Mouse (Mus musculus) embryonic facial prominence, embryonic 11.5 days (tissue): ENCODE measurements around the gene Slc2a13. TPM values are rescaled to one million over a fixed set of nuclear protein-coding genes. Genes with fewer than 3 reads are reported as not detected.

ENCODE experiments used
- ATAC-seq: fragments of 200-750 bp; cut with Nextera tagmentation; replicated peaks from 2 replicates; pipeline ENCODE4 v1.8.0; 2017; ENCODE audit warnings: low read depth; ENCODE audit not compliant: insufficient number of reproducible peaks, low FRiP score, low TSS enrichment
- DNase-seq: peaks from one replicate; pipeline ENCODE4 v3.0.0-alpha.2; 2015; ENCODE audit warnings: low spot score
- H3K27ac ChIP-seq: fragments of 300-500 bp; sonication (generic); replicated peaks from 2 replicates; pipeline ENCODE4 v1.5.1; 2014; ENCODE audit warnings: mild to moderate bottlenecking, low read depth, low read length, control low read depth
- H3K27me3 ChIP-seq: fragments of 300-500 bp; sonication (generic); 2 replicates; pipeline ENCODE4 v1.6.1; 2014; ENCODE audit warnings: mild to moderate bottlenecking, low read length, moderate library complexity, mixed read lengths; ENCODE audit not compliant: control insufficient read depth, insufficient read depth
- H3K36me3 ChIP-seq: fragments of 300-500 bp; sonication (generic); replicated peaks from 2 replicates; pipeline ENCODE4 v1.6.1; 2014; ENCODE audit warnings: low read depth, mild to moderate bottlenecking, low read length, moderate library complexity, mixed read lengths; ENCODE audit not compliant: control insufficient read depth, insufficient read depth
- H3K4me1 ChIP-seq: fragments of 300-500 bp; sonication (generic); 2 replicates; pipeline ENCODE4 v1.6.1; 2014; ENCODE audit warnings: low read length, mixed read lengths; ENCODE audit not compliant: control insufficient read depth, insufficient read depth
- H3K4me2 ChIP-seq: fragments of 300-500 bp; sonication (generic); 2 replicates; pipeline ENCODE4 v1.6.1; 2014; ENCODE audit warnings: low read depth, mild to moderate bottlenecking, control low read depth, low read length, moderate library complexity
- H3K4me3 ChIP-seq: fragments of 300-500 bp; sonication (generic); 2 replicates; pipeline ENCODE4 v1.5.1; 2014; ENCODE audit warnings: low read depth, low read length, control low read depth
- H3K9ac ChIP-seq: fragments of 300-500 bp; sonication (generic); replicated peaks from 2 replicates; pipeline ENCODE4 v1.6.1; 2014; ENCODE audit warnings: mild to moderate bottlenecking, control low read depth, low read length
- H3K9me3 ChIP-seq: fragments of 300-500 bp; sonication (generic); replicated peaks from 2 replicates; pipeline ENCODE4 v1.6.1; 2016; ENCODE audit warnings: mild to moderate bottlenecking, low read length, inconsistent platforms, mixed read lengths; ENCODE audit not compliant: control insufficient read depth
- WGBS: fragments of 180-500 bp; shearing (Covaris S2); extraction: QIAGEN DNeasy Blood & Tissue Kit; methylation state at CpG from one replicate; pipeline ENCODE4 v1.1.7; 2014; 5-methylcytosine and 5-hydroxymethylcytosine counted together
- polyA plus RNA-seq: library from polyadenylated mRNA; unstranded; fragments of >200 nt; fragmentation: Nextera tagmentation; extraction: Ambion mirVana; gene quantifications from 2 replicates; pipeline ENCODE4 v1.2.1, GENCODE M21; 2014

Gene Slc2a13
- polyA plus RNA-seq, 1 experiment from 2014 or later: 2.0 TPM

DNA sequence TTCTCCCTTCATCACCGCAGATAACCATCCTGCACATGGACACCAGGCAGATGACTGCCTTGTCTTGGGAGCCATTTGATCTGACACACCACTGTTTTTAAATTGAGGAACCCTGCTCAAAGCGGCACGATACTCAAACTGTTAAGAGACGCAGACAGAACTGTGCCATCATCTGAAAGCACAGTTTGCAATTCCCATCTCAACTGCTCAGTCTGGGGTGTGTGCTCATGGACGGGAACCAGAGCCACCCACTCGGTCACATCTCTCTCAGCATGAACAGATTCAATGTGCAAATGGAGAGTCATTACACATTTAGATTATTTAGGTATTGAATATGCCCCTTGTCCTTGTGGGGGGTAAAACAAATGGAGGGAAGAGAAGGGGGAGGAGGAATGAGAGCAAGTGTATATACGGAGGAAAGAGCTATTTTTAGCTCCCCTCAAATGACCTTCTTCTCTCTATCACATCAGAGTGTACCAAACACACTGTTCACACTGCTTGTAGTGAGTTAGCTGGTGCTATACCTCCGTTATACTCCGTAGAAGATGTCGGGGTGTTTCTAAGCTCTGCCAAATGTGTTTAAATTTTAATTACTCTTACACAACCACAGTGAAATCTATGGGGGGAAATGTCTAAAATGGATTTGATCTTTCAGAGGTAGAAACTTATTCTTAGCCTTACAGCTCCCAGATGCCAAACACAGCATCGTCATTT is 203.2 kb downstream of the Slc2a13 start:
- no peak overlapping the region for H3K27ac ChIP-seq
- no peak overlapping the region for H3K4me3 ChIP-seq
- WGBS: 79% methylated on average over 11 of the region's 11 CpGs
- no peak overlapping the region for H3K9ac ChIP-seq
- ATAC-seq (no peak), DNase-seq (no peak)
- no peaks in the 10 kb centered on the region for H3K4me1 ChIP-seq
- H3K36me3 ChIP-seq: no peaks in the 10 kb centered on the region
- no peak overlapping the region for H3K4me2 ChIP-seq
- no peaks in the 10 kb centered on the region for H3K27me3 ChIP-seq
- no peaks in the 10 kb centered on the region for H3K9me3 ChIP-seq

DNA sequence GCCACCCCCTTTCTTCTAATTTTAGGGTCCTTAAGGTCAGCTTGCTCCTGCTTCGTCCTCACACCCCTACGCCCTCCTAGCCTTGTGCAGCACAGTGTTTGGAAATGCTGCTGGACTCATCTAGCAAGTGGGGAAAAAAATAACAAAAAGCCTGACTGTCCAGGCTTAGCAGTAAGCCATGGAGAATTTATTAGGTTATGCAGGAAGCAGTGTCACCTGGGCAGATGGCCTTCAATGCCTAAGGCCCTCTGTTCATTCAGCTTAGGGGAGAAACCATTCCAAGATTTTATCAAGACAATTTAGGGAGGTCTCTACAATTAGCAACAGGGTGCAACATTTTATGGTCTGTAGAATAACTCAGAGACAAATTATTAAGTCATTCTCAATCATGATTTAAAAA is 212.6 kb downstream of the Slc2a13 start:
- Histone ChIP-seq H3K27ac (no peak overlapping the region), H3K27me3 (no peaks in the 10 kb centered on the region), H3K36me3 (no peaks in the 10 kb centered on the region), H3K9ac (no peak overlapping the region), H3K4me2 (no peak overlapping the region), H3K4me1 (no peaks in the 10 kb centered on the region), H3K9me3 (no peaks in the 10 kb centered on the region), H3K4me3 (no peak overlapping the region)
- WGBS: 68% methylated on average over 2 of the region's 2 CpGs
- ATAC-seq (no peak), DNase-seq (no peak)

DNA sequence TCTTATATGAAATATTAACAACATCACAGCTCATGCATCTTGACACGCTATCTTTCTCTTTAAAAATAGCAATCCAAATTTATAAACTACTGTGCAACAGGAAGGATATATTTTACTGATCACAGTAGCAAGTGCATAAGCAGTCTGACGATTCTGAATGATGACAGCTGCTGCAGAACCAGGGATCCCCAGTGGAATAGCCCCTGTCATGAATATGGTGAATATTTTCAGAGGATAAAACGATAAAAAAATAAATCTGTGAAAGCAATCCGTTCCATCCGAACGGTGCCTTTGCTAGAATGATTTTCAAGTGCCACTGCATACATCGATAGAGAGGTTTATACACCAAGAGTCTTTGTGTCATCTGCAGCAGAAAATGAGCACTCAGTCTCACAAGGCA is 222.1 kb downstream of the Slc2a13 start:
- H3K4me2 ChIP-seq: no peak overlapping the region
- H3K4me3 ChIP-seq: no peak overlapping the region
- DNase-seq (no peak), ATAC-seq (no peak)
- H3K27ac ChIP-seq: no peak overlapping the region
- no peaks in the 10 kb centered on the region for H3K36me3 ChIP-seq
- WGBS: 80% methylated on average over 7 of the region's 7 CpGs
- no peaks in the 10 kb centered on the region for H3K9me3 ChIP-seq
- H3K27me3 ChIP-seq: no peaks in the 10 kb centered on the region
- H3K9ac ChIP-seq: no peak overlapping the region
- H3K4me1 ChIP-seq: no peaks in the 10 kb centered on the region

DNA sequence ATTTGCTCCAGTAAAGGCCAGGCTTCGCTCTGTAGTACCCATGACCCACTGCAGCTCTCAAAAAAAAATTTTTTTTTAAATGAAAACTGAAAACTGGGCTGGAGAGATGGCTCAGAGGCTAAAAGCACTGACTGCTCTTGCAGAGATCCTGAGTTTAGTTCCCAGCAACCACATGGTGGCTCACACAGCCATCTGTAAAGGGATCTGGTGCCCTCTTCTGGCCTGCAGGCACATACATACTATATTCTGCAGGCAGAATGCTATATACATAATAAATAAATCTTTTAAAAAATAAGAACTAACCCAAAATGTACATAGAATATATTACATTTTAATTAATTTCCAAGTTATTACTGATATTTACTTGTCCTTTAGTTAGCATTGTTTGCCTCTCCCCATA is 234.7 kb downstream of the Slc2a13 start:
- Histone ChIP-seq H3K9me3 (no peaks in the 10 kb centered on the region), H3K36me3 (no peaks in the 10 kb centered on the region), H3K4me2 (no peak overlapping the region), H3K27ac (no peak overlapping the region), H3K27me3 (no peaks in the 10 kb centered on the region), H3K4me1 (no peaks in the 10 kb centered on the region), H3K4me3 (no peak overlapping the region), H3K9ac (no peak overlapping the region)
- 73% methylated on average over 1 of the region's 1 CpGs for WGBS
- DNase-seq (no peak), ATAC-seq (no peak)

DNA sequence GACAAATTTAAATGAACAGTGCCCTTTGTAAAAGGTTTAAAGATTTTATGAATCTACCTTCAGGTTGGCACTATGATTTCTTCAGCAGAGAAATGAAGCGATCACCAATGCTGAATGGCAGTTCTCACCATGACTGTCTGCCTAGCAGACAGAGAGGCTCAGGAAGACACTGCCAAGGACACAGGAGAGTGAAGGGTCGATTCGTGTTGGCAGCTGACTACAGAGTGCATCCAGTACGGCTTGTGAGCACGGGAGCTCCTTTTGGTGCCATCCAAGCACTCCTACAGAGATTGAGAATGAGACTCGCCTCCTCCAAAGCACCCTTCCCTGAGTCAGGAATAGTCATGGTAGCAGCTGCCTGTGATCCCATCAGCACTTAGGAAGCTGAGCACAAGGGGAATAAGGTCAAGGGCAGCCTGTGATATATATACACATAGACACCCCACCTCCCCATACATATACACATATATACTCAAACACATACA is 238.6 kb downstream of the Slc2a13 start:
- no peak overlapping the region for H3K4me2 ChIP-seq
- no peak for DNase-seq
- H3K27ac ChIP-seq: no peak overlapping the region
- no peaks in the 10 kb centered on the region for H3K4me1 ChIP-seq
- no peaks in the 10 kb centered on the region for H3K9me3 ChIP-seq
- H3K4me3 ChIP-seq: no peak overlapping the region
- H3K36me3 ChIP-seq: no peaks in the 10 kb centered on the region
- 84% methylated on average over 6 of the region's 6 CpGs for WGBS
- no peaks in the 10 kb centered on the region for H3K27me3 ChIP-seq
- ATAC-seq: no peak
- H3K9ac ChIP-seq: no peak overlapping the region

DNA sequence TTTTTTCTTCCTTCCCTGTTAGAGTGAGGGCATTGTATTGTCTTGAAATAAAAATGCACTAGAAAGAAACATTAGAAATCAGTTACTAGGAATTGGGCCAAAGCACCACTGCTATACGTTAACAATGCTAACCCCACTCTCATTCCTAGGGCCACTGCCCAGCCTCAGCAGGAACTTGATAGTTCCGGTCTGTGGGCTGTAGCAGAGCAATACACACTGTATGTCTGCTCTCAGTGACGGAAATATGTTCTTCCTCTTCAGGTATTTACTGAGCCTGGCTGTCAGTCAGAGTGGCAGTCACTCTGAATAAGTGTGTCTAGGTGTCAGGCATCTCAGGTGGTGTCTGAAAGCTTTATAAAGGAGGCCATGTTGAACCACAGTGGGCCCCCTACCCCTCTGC is 245.3 kb downstream of the Slc2a13 start:
- H3K27me3 ChIP-seq: no peaks in the 10 kb centered on the region
- no peak overlapping the region for H3K4me3 ChIP-seq
- ATAC-seq: no peak
- H3K4me1 ChIP-seq: no peaks in the 10 kb centered on the region
- H3K4me2 ChIP-seq: no peak overlapping the region
- H3K27ac ChIP-seq: no peak overlapping the region
- no peaks in the 10 kb centered on the region for H3K36me3 ChIP-seq
- no peak overlapping the region for H3K9ac ChIP-seq
- no peak for DNase-seq
- no peaks in the 10 kb centered on the region for H3K9me3 ChIP-seq
- WGBS: 73% methylated on average over 3 of the region's 3 CpGs

DNA sequence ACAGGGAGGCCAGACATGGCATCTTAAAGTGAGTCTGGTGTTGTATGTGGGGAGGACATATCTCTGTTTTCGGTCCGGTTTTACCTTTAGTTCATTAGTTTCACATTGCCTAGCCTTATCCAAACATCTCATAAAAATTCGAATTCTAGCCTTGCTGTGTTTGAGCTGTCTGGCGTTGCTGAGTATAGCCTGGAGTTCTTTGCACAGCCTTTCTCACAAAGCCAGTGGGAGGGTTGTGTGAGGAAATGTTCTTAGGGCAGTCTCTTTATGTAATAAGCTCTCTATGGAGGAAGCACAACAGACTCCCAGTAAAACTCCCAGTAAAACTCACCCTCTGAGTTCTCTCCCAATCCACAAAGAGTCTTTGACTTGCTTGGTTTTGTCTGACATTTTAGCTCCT is 246.0 kb downstream of the Slc2a13 start:
- Histone ChIP-seq H3K4me2 (no peak overlapping the region), H3K36me3 (no peaks in the 10 kb centered on the region), H3K4me1 (no peaks in the 10 kb centered on the region), H3K9me3 (no peaks in the 10 kb centered on the region), H3K27ac (no peak overlapping the region), H3K4me3 (no peak overlapping the region), H3K9ac (no peak overlapping the region), H3K27me3 (no peaks in the 10 kb centered on the region)
- ATAC-seq (no peak), DNase-seq (no peak)
- 78% methylated on average over 4 of the region's 4 CpGs for WGBS

DNA sequence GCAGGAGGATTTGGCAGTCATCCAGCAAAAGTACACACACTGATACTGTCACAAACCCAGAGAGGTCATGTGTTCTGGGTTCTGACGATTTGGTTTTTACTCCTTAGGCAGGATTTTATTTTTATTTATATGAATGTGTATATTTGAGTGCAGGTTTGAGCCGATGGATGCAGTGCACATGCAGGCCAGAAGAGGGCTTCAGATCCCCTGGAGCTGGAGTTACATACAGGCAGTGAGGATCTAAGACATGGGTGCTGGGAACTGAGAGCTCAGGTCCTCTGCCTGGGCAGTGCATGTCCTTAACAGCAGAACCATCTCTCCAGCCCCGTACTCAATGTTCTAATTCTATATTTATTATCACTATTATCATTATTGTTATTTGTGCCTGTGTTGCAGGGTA is 253.7 kb downstream of the Slc2a13 start:
- no peaks in the 10 kb centered on the region for H3K9me3 ChIP-seq
- no peaks in the 10 kb centered on the region for H3K36me3 ChIP-seq
- no peak overlapping the region for H3K27ac ChIP-seq
- no peak overlapping the region for H3K4me2 ChIP-seq
- ATAC-seq (no peak), DNase-seq (no peak)
- H3K9ac ChIP-seq: no peak overlapping the region
- no peaks in the 10 kb centered on the region for H3K27me3 ChIP-seq
- 67% methylated on average over 3 of the region's 3 CpGs for WGBS
- no peaks in the 10 kb centered on the region for H3K4me1 ChIP-seq
- no peak overlapping the region for H3K4me3 ChIP-seq
